Mouse (Mus musculus) brain, embryonic 18.5 days (tissue): Measurements from ENCODE around the gene Ang2.
"Not testable (repeated sequence)": the region's sequence is repeated elsewhere in the genome, so short reads cannot be mapped to it uniquely, and the experiment has no call there.

Experiments used
- DNase-seq: peaks from one replicate; pipeline ENCODE4 v3.0.0-alpha.2; 2012; ENCODE audit warnings: low read depth, low spot score

Ang2 gene

DNA sequence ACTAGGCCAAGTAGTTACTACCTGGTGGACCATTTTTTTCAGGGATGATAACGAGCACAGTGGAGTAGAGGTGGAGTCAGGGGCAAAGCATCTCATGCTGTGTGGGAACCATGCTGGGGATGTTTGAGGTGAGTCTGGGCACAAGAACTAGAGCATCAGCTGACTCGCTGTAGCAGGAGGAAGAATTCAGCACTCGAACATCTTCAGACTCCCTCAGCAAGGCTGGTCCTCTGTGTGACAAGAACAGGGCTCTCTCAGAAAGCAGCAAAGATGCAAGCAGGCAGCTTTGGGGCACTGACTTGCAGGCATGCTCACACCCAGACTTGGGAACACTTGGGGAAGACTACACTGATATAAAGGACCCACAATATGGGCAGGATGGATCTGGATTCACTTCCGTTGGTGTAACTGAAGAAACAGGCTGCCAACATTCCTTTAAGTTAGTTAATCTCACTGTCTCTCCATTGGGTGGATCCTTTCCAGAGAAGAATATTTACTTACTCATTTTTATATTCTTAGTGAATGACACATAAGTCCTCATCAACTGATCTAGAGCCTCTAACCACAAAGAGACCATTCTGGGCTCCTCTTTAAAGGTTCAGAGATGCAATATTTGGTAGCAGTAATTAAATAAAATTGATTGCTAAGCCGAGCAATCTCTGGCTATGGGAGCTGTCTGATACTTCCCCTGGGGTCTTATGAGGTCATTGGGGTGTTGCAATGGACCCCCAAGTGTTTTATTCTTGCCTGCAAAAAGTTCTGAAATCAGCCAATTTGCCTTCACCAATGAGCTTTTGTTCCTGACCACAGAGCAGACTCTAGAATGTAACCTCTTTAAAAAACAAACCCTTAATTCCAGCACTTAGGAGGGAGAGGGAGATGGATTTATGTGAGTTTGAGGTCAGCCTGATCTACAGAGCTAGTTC, at the start of gene Ang2:
TSS of gene Ang2 (minus strand) at position 51 of the 926 bp plus-strand sequence.
- no peak for DNase-seq

DNA sequence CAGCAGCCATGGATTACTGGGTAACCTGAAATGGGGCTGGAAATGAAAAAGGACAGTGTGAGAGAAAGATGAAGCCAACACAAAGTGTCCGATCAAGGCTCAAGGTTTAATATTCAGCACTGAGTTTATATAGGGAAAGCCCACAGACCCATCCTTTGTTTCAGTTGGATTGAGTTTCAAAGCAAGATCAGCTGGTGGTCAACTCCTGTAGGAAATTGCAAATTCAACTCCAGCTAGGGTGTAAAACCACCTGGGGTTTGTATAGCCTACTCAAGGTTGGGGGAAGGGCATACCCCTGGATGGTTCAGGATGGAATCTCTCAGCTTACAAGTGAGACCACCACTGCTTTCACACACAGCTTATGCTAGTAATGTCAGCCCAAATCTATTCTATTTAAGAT, 48.8 kb upstream of the Ang2 start:
- no peak for DNase-seq

DNA sequence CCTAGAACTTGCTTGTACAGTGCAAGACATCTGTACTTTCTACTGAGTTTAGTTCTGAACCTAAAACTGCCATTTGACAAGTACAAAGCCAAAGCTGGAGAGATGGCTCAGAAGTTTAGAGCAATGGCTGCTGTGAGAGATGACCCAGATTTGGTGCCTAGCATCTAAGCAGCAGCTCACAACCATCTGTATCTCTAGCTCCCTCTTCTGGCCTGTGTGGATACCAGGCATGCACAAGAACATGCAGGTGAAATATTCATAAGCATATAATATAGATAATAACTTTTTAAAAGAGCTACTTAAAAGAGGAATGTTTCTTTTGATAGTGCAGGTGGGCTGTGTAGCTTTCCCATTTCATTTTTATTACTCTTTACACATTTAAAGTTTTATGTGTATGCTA, 42.0 kb upstream of the Ang2 start:
- DNase-seq, result no peak

DNA sequence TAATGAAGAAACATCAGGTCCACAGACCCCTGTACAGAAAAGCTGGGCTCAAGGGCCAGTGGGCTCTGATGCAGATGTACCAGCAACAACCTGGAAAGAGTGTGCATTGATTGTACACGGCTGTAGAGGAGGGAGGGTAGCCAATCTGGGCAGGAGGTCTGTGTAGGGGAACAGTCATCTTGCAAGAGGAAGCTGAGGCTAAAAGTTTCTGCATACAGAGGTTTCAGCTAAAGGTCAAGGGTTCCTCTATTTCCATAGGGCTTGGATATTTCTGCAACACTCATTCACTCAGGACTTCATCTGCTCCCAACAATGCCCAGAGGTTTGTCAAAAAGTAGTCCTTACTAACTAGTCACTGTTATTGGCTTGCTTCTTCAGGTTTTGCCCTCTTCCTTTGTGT, 38.5 kb upstream of the Ang2 start:
- DNase-seq, result not testable (repeated sequence)

DNA sequence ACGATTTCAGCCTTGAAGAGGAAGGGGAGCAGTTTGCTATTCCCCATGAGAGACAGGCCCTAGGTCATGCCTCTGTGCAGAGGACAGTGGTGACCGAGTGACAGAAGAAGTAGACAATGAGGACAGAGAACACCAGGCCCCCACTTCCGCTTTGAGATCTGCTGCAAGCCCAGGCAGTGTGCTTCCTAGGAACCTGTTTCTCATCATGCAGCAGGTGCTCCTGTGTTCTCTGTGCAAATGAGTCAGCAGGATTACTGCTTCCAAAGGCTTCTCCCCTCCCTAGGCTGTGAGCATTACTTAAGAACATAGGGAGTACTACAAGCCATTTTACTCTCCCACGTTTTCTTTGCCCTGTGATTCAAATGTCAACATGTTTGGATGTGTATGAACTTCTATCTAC, 30.7 kb upstream of the Ang2 start:
- not testable (repeated sequence) for DNase-seq

DNA sequence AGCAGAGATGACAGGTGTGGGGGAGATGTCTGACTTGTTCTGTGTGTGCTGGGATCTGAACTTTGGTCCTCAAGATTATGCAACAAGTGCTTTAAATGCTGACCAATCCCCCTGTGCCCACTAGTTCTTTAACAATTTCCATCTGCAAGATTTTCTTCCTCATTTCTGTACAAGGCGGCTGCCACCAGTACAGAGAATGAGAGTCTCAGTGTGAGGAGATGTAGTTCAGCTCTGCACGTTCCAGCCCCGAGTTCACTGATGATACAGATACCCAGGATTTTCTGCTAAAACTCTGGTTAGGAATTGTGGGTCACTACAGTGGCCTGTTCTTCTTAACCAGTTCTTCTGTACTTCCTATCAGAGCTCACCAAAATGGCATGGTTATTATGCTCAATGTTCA, 21.1 kb upstream of the Ang2 start:
- not testable (repeated sequence) for DNase-seq

DNA sequence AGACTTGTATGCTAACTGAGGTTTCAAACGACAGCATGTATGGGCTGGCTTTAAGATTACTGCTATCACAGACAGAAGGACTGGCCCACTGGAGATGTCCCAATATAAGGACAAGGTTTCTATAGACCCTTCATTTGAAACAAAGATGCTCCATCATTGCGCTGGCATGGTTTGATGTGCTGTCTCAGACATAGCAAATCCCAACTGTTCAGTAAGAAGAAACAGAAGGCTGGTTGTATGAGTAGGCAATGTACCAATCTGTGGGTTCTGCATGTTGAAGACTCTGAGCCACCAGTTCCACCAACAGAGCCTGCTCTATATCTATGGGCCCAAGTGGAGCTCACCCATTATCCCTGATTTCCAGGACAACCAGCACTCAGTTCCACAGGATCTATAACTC, 4.2 kb upstream of the Ang2 start, which contains the start of gene Ear14:
TSS of gene Ear14 (plus strand) at position 277 of the 400 bp plus-strand sequence.
- no peak for DNase-seq

DNA sequence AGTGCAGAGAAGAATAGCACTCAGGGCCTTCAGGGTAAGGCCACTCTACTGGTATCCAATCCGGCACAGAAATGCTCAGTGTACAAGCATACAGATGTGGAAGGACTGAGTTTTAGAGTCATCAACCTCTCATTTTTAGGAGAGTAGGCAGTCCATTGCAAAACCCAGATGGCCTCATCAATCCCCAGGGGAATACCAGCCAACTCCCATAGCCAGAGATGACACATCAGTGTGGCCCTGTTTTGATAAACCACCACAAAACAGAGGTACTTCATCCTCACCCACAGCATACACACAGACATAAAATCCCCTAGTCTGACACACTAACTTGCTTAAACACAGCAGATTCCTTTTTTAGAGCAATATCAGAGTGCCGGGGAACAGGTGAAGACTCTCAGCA, 1.5 kb upstream of the Ang2 start:
- DNase-seq, result no peak

DNA sequence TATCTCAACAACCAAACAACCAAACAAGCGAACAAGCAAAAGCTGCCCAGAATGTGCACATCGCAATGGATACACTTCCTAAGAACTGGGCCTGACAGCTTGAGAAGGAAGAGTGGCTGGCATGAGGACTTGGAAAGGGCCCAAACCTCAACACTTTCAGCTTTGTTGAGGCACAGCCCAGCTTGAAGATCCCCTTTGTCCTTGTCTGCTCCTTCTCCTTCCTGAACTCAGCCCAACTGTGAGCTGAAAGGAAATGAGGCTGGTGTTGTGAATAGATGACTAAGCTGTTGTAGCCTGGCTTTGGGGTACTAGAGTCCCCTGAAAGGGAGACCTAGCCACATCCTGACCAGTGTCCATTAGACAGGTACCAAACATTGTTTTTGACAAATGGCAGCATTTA, 1.1 kb upstream of the Ang2 start:
- DNase-seq, result peak; percentile 3

DNA sequence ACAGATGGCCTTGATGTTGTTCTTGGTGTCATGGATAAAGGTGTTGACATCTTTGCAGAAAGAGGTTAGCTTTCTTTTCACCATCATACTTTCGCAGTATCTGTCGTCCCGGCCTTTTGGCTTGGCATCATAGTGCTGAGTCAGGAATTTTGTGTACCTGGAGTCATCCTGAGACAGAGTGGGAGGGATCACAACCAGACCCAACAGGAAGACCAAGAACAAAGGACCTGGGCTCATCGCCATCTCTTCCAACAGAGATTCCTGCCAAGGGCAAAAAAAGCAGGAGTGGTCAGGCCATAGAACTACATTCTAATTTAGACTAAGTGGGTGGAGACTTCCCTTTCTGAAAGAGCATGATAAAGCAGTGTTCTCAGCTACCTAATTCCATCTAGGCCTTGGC, 3.3 kb downstream of the Ang2 start:
- no peak for DNase-seq

DNA sequence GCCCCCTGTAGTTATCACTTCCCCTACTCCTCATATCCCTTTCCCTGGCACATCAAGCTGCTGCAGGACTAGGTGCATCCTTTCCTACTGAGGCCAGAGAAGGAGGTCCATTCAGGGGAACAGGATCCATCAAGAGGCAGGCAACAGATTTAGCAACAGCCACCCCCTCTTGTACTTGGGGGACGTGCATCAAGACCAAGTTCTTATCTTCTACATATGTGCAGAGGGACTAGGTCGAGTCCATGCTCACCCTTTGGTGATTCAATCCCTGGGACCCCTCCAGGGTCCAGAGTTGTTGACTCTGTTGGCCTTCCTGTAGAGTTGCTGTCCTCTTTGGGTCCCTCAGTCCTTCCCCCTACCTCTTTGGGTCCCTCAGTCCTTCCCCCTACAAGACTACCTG, 17.9 kb downstream of the Ang2 start:
- DNase-seq, result not testable (repeated sequence)

DNA sequence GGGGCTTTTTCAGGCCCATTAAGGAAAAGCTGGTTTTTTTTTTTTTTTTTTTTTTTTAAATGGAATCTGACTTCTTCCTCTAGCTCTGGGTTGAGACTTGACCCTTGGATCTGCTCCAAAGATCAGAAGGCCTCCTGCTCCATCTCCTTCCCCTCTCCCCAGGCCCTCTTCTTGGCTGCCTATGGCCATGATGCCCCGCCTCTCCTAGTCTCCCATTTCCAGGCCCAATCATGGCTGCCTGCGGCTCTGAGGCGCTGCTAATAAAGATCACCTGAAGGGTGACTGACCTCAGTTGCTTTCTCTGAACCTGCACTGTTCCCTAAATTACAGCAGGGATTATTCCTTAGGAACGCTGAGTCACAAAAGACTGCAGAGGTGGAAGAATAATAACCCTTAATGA, 25.1 kb downstream of the Ang2 start:
- no peak for DNase-seq

DNA sequence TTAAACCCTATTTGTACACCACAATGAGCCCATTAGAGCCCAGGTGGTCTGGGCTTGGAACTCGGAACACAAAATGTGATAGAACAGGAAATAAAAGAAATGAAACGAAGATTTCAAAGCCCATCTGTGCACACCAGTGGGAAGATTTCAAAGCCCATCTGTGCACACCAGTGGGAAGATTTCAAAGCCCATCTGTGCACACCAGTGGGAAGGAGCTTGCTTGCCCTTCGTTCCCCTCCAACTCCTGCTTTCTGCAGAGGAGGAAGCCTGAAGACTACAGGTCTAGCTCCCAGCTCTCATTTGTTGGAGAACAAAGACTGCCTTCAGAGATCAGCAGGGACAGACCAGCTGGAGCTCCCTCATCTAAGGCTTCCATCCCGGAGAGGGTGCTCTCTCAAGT, 26.0 kb downstream of the Ang2 start:
- not testable (repeated sequence) for DNase-seq

DNA sequence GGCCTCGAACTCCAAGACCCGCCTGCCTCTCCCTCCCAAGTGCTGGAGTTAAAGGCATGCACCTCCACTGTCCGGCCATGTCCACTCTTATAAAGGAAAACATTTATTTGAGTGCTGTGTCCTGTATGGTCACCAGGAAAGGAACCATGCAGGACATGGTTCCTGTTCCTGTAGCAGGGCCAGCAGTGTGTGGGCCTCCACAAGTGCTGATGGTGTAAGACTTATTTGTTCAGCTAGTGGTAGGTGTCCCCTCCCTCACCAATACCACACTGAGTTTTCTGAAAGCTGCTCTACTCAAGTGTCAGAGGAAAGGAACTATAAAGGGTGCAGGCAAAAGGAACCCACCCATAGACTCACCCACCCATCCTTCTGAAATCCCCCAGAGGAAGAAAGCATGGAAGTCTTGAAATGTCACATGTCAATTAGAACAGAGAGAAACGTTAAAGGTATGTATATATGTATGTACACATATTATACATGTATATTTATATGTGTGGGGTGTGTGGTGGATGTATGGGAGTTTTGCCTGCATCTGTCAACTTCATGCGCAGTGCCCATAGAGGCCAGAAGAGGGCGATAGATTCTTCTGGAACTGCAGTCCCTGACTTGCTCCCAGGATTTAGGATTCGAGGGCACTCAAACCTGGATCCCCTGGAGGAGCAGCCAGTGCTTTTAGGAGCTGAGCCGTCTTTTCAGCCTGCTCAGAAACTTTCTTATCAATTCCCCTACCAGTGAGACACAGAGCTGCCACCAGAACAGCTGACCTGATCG, 26.7 kb downstream of the Ang2 start:
- not testable (repeated sequence) for DNase-seq

DNA sequence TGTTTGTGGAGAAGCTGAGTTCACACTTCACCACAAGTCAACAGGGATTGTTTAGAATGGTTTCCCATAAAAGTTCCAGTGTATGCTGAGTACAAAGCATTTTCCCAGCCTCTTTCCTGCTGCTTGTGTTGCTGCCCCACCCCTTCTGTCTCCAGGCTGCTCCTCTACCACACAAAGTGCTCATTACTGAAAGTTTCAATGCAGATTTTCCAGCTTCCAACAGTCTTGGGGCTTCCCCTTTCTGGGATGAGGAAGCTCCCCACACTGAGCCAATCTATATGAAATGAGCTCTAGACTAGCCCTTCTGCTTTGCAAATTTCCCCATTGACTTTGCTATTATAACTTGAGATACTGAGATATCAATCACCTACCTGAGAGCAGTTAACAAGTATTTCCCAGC, 32.9 kb downstream of the Ang2 start:
- no peak for DNase-seq

DNA sequence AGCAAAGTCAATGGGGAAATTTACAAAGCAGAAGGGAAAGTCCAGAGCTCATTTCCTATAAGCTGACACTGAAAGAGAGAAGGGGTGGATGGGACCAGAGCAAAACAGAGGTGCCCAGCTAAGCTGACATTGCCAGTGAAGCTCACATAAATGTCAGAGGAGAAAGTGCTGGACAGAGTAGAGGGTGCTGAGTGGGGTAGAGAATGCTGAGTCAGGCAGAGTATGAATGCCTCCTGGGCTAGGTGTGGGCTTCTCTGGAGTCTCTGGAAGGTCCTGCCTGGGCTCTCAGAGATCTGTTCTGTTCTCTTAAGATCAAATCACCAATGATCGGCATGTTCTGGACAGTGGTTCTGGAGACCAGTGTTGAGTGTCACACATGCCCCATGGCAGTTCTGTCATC, 33.5 kb downstream of the Ang2 start:
- DNase-seq, result no peak

DNA sequence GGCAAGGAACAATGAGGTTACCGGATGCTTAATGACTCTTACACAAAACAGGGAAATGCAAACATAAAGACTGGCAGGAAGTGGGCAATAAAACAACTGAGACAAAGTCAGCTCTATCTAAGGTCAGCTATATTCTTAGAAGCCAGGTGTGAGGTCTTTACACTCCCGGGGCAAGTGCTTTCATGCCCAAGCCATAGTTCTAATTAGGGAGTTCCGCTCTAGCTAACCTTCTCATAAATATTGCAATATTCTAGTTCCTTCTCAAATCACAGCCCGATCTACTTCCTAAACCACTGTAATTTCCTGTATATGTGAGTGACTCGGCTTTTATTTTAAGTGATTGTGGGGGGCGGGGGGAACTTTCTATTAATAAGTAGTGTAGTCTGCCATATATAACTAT, 35.6 kb downstream of the Ang2 start:
- DNase-seq, result not testable (repeated sequence)

DNA sequence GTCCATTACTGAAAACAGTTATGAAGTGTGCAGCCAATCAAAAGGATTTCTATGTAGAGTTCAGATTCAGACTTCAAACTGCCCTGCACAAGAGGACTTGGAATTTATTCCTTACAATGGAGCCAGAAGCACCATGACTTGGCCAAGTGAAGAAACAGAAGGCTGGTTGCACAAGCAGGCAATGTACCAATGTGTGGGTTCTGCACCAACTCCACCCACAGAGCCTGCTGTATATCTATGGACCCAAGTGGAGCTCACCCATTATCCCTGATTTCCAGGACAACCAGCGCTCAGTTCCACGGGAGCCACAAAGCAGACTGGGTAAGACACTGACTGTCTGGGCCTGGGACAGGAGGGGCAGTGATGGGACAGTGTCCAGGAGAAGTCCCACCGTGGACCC, 37.0 kb downstream of the Ang2 start, which contains the start of gene Rnase2b:
TSS of gene Rnase2b (plus strand) at position 285 of the 400 bp plus-strand sequence.
- DNase-seq, result not testable (repeated sequence)

DNA sequence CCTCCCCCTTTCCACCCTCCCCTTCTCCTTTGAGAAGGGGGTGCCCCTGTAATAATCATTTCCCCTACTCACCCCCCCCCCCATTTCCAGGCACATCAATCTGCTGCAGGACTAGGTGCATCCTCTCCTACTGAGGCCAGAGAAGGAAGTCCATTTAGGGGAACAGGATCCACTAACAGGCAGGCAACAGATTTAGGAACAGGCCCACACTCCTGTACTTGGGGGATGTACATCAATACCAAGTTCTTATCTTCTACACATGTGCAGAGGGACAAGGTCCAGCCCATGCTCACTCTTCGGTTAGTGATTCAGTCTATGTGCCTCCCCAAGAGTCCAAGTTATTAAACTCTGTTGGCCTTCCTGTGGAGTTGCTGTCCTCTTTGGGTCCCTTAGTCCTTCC, 41.9 kb downstream of the Ang2 start:
- DNase-seq, result no peak

DNA sequence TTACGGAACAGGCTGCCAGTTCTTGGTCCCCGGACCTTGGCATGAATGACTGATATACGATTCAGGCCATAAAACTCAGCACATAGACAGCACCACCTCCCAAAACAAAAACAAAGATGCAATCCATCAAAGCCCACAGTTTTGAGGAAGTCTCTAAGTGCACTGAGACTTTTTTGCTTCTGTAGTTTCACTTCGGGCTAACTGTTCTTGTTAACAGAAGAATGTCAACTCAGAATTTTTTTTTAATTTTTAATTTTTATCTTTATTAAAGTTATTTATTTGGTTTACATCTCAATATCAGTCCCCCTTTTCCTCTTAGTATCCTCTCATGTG, 42.2 kb downstream of the Ang2 start:
- DNase-seq, result no peak

DNA sequence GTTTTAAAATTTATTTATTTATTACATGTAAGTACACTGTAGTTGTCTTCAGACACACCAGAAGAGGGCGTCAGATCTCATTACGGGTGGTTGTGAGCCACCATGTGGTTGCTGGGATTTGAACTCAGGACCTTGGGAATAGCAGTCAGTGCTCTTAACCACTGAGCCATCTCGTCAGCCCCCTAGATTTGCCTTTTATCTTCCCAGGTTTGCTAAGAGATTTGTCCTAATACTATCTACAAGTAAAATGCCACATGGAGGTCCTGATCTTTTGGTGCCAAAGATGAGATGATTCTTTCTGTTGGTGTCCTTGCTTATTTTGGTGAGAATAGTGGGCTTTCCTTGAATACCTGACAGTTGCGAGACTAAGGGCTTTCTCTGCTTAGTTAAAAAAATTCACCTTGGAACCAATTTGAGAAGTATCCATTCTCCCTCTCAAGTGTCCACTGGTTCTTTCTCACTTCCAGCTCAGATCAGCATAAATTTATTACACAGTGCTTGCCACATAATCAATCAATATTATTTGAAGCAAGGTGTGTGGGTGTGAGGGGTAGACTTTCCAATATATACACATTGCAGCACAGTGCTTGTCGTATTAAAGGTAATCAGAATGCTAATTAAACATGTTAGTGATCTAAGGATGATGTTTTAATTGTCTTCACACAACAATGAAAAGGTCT, 42.8 kb downstream of the Ang2 start:
- no peak for DNase-seq

DNA sequence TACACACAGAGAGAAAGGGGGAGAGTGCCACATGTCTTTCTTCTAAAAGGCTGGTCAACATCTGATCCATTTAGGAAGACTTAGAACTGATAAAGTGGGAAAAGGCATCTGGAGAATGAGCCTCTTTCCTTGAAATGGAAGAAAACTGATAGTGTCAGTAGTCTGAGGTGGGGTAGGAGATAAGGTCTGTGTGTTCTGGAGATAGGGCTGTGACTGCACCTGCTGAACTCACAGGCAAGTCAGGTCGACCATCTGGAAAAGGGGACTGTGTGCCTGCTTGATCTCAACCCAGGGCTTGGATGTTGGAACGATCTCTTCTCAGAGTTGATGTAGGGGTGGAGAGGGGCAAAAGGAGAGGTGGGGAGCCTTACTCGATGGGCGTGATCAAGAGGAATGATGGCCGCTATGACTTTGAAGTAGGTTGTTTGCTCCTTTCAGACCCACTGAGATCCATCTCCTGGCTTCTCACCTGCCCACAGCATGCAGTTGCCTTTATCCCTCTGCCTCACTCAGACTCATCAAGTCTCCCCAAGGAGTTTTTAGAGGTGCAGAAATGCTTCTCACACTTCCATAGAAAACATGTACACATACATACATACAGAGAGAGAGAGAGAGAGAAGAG, 46.6 kb downstream of the Ang2 start:
- no peak for DNase-seq
